Mouse (Mus musculus) G1E-ER4 (cell line): ENCODE results near the gene Gabpa. TPM values are rescaled to one million over a fixed set of nuclear protein-coding genes. Genes with fewer than 3 reads are reported as not detected.

Experiments
- GATA1 ChIP-seq: IDR thresholded peaks from one replicate; pipeline ENCODE4 v1.8.0; 2012; ENCODE audit warnings: low read length, inconsistent platforms
- polyA plus RNA-seq: library from polyadenylated mRNA; stranded (reverse); fragments of >175 nt; gene quantifications from 2 replicates; pipeline ENCODE4 v1.2.3, GENCODE M21; 2012

Gene Gabpa
- polyA plus RNA-seq, 1 experiment: 4.7 TPM

GRCm38 (mm10) chr16:84911477-84912165 is 76.9 kb downstream of the Gabpa start:
- TF ChIP-seq GATA1: no peak

Other genes with a start within 250 kb of the Gabpa start
- gene Mrpl39, start 99.2 kb upstream of the Gabpa start, polyA plus RNA-seq: 136 and 226 TPM in 2 replicates
- gene Jam2, start 60.8 kb upstream of the Gabpa start, polyA plus RNA-seq: not detected in 2 replicates
- gene Atp5j, start 700 bp downstream of the Gabpa start, polyA plus RNA-seq: 71.3 and 96.8 TPM in 2 replicates